ENCODE assay signal across 16 mouse cellular contexts in the genomic region with DNA sequence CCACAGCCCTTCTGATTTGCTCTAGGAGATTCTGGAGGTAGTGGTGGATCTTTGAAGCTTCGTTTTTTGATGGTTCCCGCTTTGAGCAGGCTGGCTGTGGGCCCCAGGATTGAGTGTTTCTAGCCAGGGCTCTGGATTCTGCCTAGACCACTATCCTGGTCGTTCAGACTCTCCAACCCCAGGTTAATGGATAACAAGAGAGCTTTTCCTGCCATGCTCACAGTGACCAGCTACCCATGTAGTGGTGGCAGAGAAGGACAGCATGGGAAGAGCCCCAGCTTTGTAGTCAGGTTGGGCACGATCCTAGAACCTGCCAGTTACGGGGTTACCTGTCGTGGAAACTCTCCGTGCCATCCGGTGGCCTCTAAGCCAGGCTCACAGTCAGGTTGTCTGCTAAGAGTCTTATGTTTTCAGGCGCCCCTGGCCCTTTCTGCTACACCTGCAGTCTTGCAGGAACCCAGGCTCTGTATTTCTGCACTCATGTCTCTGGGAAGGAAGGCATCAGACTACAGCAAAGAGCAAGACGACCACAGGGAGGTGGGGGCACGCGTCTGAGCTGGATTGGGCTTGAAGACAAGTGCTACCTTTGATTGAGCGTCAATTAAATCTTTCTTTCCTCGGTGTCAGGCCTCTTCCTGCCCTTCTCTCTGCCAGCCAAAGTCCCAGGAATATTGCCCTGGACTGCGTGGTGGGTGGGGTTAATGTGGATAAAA. TPM values are rescaled to one million over a fixed set of nuclear protein-coding genes. Genes with fewer than 3 reads are reported as not detected.
DNase-seq lines count a peak whose midpoint lies in the region; ATAC-seq and TF ChIP-seq lines count a peak whose summit lies in the region.
"Had no signal": no experiment of that assay in that cellular context is flagged by ENCODE, and none has a peak within 500 bp of the region (broad histone marks: within the 10 kb centered on the region; RNA-seq: fewer than 3 reads in every experiment).

No protein-coding gene starts in this region.

- no peaks in the 10 kb centered on the region for H3K36me3 ChIP-seq in limb, embryonic 14.5 days (ENCODE audit: control insufficient read depth, insufficient read depth, low read length)
- peaks cover under 1% of the 10 kb centered on the region; the same call in 1 of the 2 replicates for H3K36me3 ChIP-seq in limb, embryonic 10.5 days
- H3K36me3 ChIP-seq in hindbrain, embryonic 12.5 days = no peaks in the 10 kb centered on the region
- H3K36me3 ChIP-seq in kidney, postnatal 0 days (ENCODE audit: insufficient read depth, low read length) = no peaks in the 10 kb centered on the region
- 0 out of 2 replicates have a peak, but pooled peaks cover under 1% of the 10 kb centered on the region for H3K36me3 ChIP-seq in neural tube, embryonic 13.5 days
- H3K36me3 ChIP-seq: embryonic facial prominence, embryonic 15.5 days had no signal

- no peak overlapping the region for H3K4me3 ChIP-seq in limb, embryonic 14.5 days (replicated peaks; ENCODE audit: low read length)
- H3K4me3 ChIP-seq in limb, embryonic 10.5 days = no peak overlapping the region
- H3K4me3 ChIP-seq in hindbrain, embryonic 12.5 days = no peak overlapping the region
- no peak overlapping the region for H3K4me3 ChIP-seq in kidney, postnatal 0 days (replicated peaks; ENCODE audit: low read depth, low read length)
- no peak overlapping the region for H3K4me3 ChIP-seq in neural tube, embryonic 13.5 days
- H3K4me3 ChIP-seq: embryonic facial prominence, embryonic 15.5 days; heart, embryonic 13.5 days had no signal

- 0 out of 2 replicates have a peak, but pooled peaks cover 4% of the 10 kb centered on the region for H3K4me1 ChIP-seq in limb, embryonic 14.5 days (ENCODE audit: control insufficient read depth, insufficient read depth, low read length)
- peaks cover 17% of the 10 kb centered on the region for H3K4me1 ChIP-seq in limb, embryonic 10.5 days
- H3K4me1 ChIP-seq in hindbrain, embryonic 12.5 days = peaks cover 21% of the 10 kb centered on the region
- peaks cover 3% of the 10 kb centered on the region; the same call in 1 of the 2 replicates for H3K4me1 ChIP-seq in kidney, postnatal 0 days (replicated peaks; ENCODE audit: insufficient read depth, low read length)
- peaks cover 43% of the 10 kb centered on the region for H3K4me1 ChIP-seq in neural tube, embryonic 13.5 days (replicated peaks)
- H3K4me1 ChIP-seq: embryonic facial prominence, embryonic 15.5 days; heart, embryonic 13.5 days had no signal

- TF ChIP-seq CTCF in kidney, postnatal 0 days (IDR thresholded peaks at IDR 0.05; ENCODE audit: low read depth) = no peak

- no peaks in the 10 kb centered on the region for H3K9me3 ChIP-seq in limb, embryonic 14.5 days (ENCODE audit: control insufficient read depth, low read length)
- H3K9me3 ChIP-seq in limb, embryonic 10.5 days (replicated peaks) = no peaks in the 10 kb centered on the region
- no peaks in the 10 kb centered on the region for H3K9me3 ChIP-seq in hindbrain, embryonic 12.5 days (replicated peaks)
- no peaks in the 10 kb centered on the region for H3K9me3 ChIP-seq in kidney, postnatal 0 days (replicated peaks; ENCODE audit: low read length)
- no peaks in the 10 kb centered on the region for H3K9me3 ChIP-seq in neural tube, embryonic 13.5 days
- H3K9me3 ChIP-seq: embryonic facial prominence, embryonic 15.5 days; heart, embryonic 13.5 days had no signal

- no peak for TF ChIP-seq POLR2A in limb, embryonic 14.5 days (IDR thresholded peaks at IDR 0.05; ENCODE audit: borderline replicate concordance, extremely low read depth, insufficient read depth, insufficient read length)

- no peak for ATAC-seq in limb, embryonic 14.5 days (ENCODE audit: low FRiP score, low read depth)
- ATAC-seq in hindbrain, embryonic 12.5 days (ENCODE audit: low FRiP score) = peak; percentile 60
- ATAC-seq in kidney, postnatal 0 days (replicated peaks; ENCODE audit: low FRiP score, low read depth) = 0 out of 2 replicates have a peak, but pooled peaks have one; percentile 67
- ATAC-seq in neural tube, embryonic 13.5 days (ENCODE audit: low read depth) = peak; percentile 25
- ATAC-seq: activated CD4-positive, CD25-positive, alpha-beta regulatory T cell, adult 4 months had no signal

- no peak for DNase-seq in limb, embryonic 14.5 days (ENCODE audit: low spot score)
- no peak for DNase-seq in limb, embryonic 10.5 days (ENCODE audit: low spot score)
- no peak for DNase-seq in kidney, postnatal 0 days (ENCODE audit: low spot score)
- DNase-seq in urinary bladder, postnatal 25 days (ENCODE audit: low spot score) = no peak
- DNase-seq in cerebellum, adult 11-12 months = no peak
- DNase-seq in lung, postnatal 10 days = no peak
- DNase-seq: B cell, adult 2 months; cerebellum, postnatal 36 days; gastrocnemius, postnatal 10 days; lung, postnatal 14 days; thymus, postnatal 25 days had no signal

- H3K27ac ChIP-seq in limb, embryonic 14.5 days (replicated peaks; ENCODE audit: low read depth, low read length) = no peak overlapping the region
- no peak overlapping the region for H3K27ac ChIP-seq in limb, embryonic 10.5 days
- H3K27ac ChIP-seq in hindbrain, embryonic 12.5 days = peak overlapping the region; percentile 69
- no peak overlapping the region for H3K27ac ChIP-seq in kidney, postnatal 0 days
- H3K27ac ChIP-seq in neural tube, embryonic 13.5 days (replicated peaks) = peak overlapping the region; percentile 87
- H3K27ac ChIP-seq: embryonic facial prominence, embryonic 15.5 days; heart, embryonic 13.5 days had no signal

- no peak overlapping the region for H3K4me2 ChIP-seq in limb, embryonic 14.5 days (replicated peaks; ENCODE audit: low read depth, low read length, severe bottlenecking)
- peak overlapping the region; percentile 24 for H3K4me2 ChIP-seq in hindbrain, embryonic 12.5 days (replicated peaks)
- H3K4me2 ChIP-seq in kidney, postnatal 0 days (ENCODE audit: low read length) = no peak overlapping the region
- peak overlapping the region; percentile 33 for H3K4me2 ChIP-seq in neural tube, embryonic 13.5 days
- H3K4me2 ChIP-seq: embryonic facial prominence, embryonic 15.5 days; heart, embryonic 13.5 days had no signal

- 57% methylated on average over 15 of the region's 15 CpGs for WGBS in limb, embryonic 14.5 days
- 63% methylated on average over 15 of the region's 15 CpGs for WGBS in limb, embryonic 10.5 days
- WGBS in hindbrain, embryonic 12.5 days = 51% methylated on average over 15 of the region's 15 CpGs
- 46% methylated on average over 15 of the region's 15 CpGs for WGBS in kidney, postnatal 0 days
- 37% methylated on average over 15 of the region's 15 CpGs for WGBS in neural tube, embryonic 13.5 days

- H3K27me3 ChIP-seq in limb, embryonic 14.5 days (ENCODE audit: control insufficient read depth, insufficient read depth, low read length) = no peaks in the 10 kb centered on the region
- H3K27me3 ChIP-seq in limb, embryonic 10.5 days (ENCODE audit: low read depth, poor library complexity, severe bottlenecking) = no peaks in the 10 kb centered on the region
- peaks cover 3% of the 10 kb centered on the region; the same call in 1 of the 2 replicates for H3K27me3 ChIP-seq in hindbrain, embryonic 12.5 days
- H3K27me3 ChIP-seq in kidney, postnatal 0 days (ENCODE audit: insufficient read depth, low read length) = no peaks in the 10 kb centered on the region
- 0 out of 2 replicates have a peak, but pooled peaks cover 3% of the 10 kb centered on the region for H3K27me3 ChIP-seq in neural tube, embryonic 13.5 days
- H3K27me3 ChIP-seq: embryonic facial prominence, embryonic 15.5 days; heart, embryonic 13.5 days had no signal

- H3K9ac ChIP-seq in limb, embryonic 14.5 days (ENCODE audit: low read depth, low read length, severe bottlenecking) = 0 out of 2 replicates have a peak overlapping the region, but pooled peaks have one; percentile 7
- no peak overlapping the region for H3K9ac ChIP-seq in hindbrain, embryonic 12.5 days
- H3K9ac ChIP-seq in kidney, postnatal 0 days (ENCODE audit: low read depth, low read length) = no peak overlapping the region
- peak overlapping the region; percentile 50; the same call in 1 of the 2 replicates for H3K9ac ChIP-seq in neural tube, embryonic 13.5 days
- H3K9ac ChIP-seq: embryonic facial prominence, embryonic 15.5 days; heart, embryonic 13.5 days had no signal

RNA-seq across cellular contexts. Expression of gene Cpne2, which starts 33.8 kb away (rescaled TPM):
- 24.7 and 29.5 TPM in 2 replicates for polyA plus RNA-seq in limb, embryonic 14.5 days (2012; rRNA removed)
- polyA plus RNA-seq in limb, embryonic 14.5 days (2014; fragmentation: Nextera tagmentation; extraction: Ambion mirVana) = 12.1 and 13.3 TPM in 2 replicates
- 5.8 and 6.6 TPM in 2 replicates for polyA plus RNA-seq in limb, embryonic 10.5 days (2016; fragmentation: Nextera tagmentation; extraction: Ambion mirVana)
- 10.4 and 11.9 TPM in 2 replicates for polyA plus RNA-seq in hindbrain, embryonic 12.5 days (2016; fragmentation: Nextera tagmentation; extraction: Ambion mirVana)
- polyA plus RNA-seq in kidney, postnatal 0 days (2015; fragmentation: Nextera tagmentation; extraction: Ambion mirVana) = 11.4 and 12.9 TPM in 2 replicates
- polyA plus RNA-seq in neural tube, embryonic 13.5 days (2015; fragmentation: Nextera tagmentation; extraction: Ambion mirVana) = 21.1 and 22.0 TPM in 2 replicates

RNA-seq across cellular contexts. Expression of gene Rspry1, which starts 35.1 kb away (rescaled TPM):
- polyA plus RNA-seq in limb, embryonic 14.5 days (2012; rRNA removed) = 18.7 and 20.0 TPM in 2 replicates
- 36.1 and 39.5 TPM in 2 replicates for polyA plus RNA-seq in limb, embryonic 14.5 days (2014; fragmentation: Nextera tagmentation; extraction: Ambion mirVana)
- 42.1 and 49.2 TPM in 2 replicates for polyA plus RNA-seq in limb, embryonic 10.5 days (2016; fragmentation: Nextera tagmentation; extraction: Ambion mirVana)
- polyA plus RNA-seq in hindbrain, embryonic 12.5 days (2016; fragmentation: Nextera tagmentation; extraction: Ambion mirVana) = 53.6 and 54.8 TPM in 2 replicates
- polyA plus RNA-seq in kidney, postnatal 0 days (2015; fragmentation: Nextera tagmentation; extraction: Ambion mirVana) = 31.0 and 33.1 TPM in 2 replicates
- 54.0 and 54.1 TPM in 2 replicates for polyA plus RNA-seq in neural tube, embryonic 13.5 days (2015; fragmentation: Nextera tagmentation; extraction: Ambion mirVana)

RNA-seq across cellular contexts. Expression of gene Fam192a, which starts 35.2 kb away (rescaled TPM):
- 35.7 and 43.4 TPM in 2 replicates for polyA plus RNA-seq in limb, embryonic 14.5 days (2012; rRNA removed)
- 61.5 and 62.4 TPM in 2 replicates for polyA plus RNA-seq in limb, embryonic 14.5 days (2014; fragmentation: Nextera tagmentation; extraction: Ambion mirVana)
- polyA plus RNA-seq in limb, embryonic 10.5 days (2016; fragmentation: Nextera tagmentation; extraction: Ambion mirVana) = 81.0 and 89.0 TPM in 2 replicates
- 89.6 and 99.7 TPM in 2 replicates for polyA plus RNA-seq in hindbrain, embryonic 12.5 days (2016; fragmentation: Nextera tagmentation; extraction: Ambion mirVana)
- polyA plus RNA-seq in kidney, postnatal 0 days (2015; fragmentation: Nextera tagmentation; extraction: Ambion mirVana) = 64.1 and 72.0 TPM in 2 replicates
- polyA plus RNA-seq in neural tube, embryonic 13.5 days (2015; fragmentation: Nextera tagmentation; extraction: Ambion mirVana) = 80.5 and 97.9 TPM in 2 replicates

Comparison
In these comparisons a context has a peak if more than half of its experiments do, and no peak if none do; other contexts are left out.
1. H3K27ac ChIP-seq: peak in hindbrain, embryonic 12.5 days (single experiment) and neural tube, embryonic 13.5 days (single experiment); none in limb, embryonic 14.5 days (single experiment), limb, embryonic 10.5 days (single experiment) and kidney, postnatal 0 days (single experiment).
2. H3K4me2 ChIP-seq: peak in hindbrain, embryonic 12.5 days (single experiment) and neural tube, embryonic 13.5 days (single experiment); none in limb, embryonic 14.5 days (single experiment) and kidney, postnatal 0 days (single experiment).
3. H3K9ac ChIP-seq: peak in limb, embryonic 14.5 days (single experiment) and neural tube, embryonic 13.5 days (single experiment); none in hindbrain, embryonic 12.5 days (single experiment) and kidney, postnatal 0 days (single experiment).